Mouse (Mus musculus) urinary bladder, postnatal 25 days (tissue): Measurements from ENCODE around the gene Pde3b.
"Not testable (repeated sequence)": the region's sequence is repeated elsewhere in the genome, so short reads cannot be mapped to it uniquely, and the experiment has no call there.

Source experiments
- DNase-seq: peaks from one replicate; pipeline ENCODE4 v3.0.0; 2022; ENCODE audit warnings: low spot score

Pde3b gene

DNA sequence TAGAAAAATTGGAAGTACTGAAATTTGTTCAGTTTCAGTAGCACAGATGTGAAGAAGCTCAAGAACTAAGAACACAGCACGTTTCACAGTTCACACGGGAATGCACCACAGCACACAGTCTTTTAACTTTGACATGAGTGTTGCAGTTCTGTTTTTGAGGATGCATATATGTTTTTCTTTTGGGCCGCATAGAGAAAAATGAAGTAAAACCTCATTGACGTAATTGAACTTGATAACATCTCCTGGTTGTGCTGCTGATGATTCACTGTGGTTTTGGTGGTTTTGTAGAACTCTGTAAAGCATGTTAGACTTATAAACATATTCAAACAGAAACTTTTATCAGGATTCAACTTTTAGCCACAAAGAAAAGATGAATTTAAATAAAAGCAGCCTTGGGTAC is 64.7 kb downstream of the Pde3b start:
- DNase-seq = no peak

DNA sequence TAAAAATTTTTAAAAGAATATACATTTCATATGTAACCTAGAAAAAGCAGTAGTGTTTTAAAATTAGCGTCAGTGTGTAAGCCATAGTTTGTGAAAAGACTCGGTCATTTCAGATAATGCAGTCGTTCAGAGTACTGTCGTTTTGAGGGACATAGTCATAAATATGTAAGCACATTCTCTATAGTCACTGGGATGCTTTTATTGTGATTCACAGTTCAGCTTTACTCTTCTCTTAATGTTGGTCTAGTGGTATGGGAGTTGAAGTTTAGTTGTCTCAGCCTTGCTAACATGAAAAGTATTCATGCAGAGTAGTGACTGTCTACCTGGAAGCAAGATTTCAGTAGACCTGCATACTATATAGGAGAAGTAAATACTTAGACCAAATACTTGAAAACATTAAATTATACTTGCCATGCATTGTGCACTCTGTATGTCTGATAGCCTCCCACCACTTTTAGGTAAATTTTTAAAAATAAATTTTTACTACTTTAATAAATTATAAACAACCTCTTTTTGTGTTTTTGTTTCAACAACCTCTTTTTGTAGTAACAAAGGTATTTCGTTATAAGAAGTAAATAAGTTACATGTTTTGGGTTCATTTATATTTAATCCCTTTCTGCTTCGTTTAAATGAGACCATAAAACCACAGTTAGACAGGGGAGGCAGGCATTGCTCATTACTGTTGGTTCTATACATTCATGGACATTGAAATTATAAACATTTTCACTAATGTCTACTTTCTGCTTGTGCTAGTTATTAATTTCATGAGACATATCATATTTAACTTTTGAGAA is 65.3 kb downstream of the Pde3b start:
- no peak for DNase-seq

DNA sequence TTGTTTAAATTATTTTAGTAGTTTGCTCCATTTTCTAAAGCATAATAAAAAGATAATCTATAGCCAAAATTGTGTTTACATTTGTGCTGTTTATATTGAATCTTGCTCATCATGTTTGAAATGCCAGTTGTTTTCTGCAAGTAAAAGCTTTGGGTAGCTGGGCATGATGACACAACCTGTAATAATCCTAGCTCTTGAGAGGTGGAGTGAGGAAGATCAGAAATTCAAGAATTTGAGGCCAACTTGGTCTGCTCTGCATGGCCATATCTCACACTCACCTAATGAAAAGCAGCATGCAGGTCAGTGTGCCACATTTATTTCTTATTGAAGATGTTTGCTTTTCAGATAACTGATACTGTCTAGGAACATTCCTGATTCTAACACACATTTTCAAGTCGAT is 65.9 kb downstream of the Pde3b start:
- no peak for DNase-seq

DNA sequence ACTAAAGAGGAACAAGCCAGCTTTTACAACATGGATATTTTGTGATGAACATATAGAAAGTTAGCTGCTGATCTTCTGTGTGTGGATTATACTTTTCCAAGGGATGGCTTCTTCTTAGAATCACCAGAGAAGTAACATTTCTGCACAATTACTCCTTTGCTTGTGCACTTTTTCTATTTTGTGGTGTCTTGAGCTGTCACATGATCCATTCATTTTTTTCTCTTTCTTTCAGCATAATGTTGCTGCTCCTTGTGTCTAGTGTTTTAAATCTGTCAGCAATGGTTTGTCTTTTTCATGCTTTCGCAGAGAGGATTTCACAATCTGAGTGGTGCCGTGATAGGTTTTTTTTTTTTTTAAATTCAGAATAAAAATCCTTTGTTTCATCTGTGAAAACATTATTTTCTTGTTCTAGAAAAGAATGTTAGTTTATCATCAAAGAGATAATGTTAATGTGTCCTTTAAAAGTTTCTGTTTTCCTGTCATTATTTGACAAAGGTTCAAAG is 66.4 kb downstream of the Pde3b start:
- no peak for DNase-seq

DNA sequence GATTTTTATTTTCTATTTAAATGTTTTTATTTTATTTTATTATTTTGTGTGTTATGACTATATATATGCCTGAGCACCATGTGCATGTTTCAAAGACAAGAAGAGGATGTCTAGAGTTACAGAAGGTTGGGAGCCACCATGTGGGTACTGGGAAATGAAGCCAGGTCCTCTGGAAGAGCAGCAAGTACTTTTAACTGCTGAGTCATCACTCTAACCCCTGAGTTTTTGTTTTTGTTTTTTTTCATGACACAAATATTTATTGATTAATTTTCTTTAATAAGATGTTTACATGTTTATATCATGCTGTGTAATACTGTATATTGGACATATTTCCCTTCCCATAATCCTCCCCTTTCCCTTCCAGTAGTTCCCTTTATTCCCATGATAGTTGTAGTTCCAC is 77.5 kb downstream of the Pde3b start:
- DNase-seq = no peak

DNA sequence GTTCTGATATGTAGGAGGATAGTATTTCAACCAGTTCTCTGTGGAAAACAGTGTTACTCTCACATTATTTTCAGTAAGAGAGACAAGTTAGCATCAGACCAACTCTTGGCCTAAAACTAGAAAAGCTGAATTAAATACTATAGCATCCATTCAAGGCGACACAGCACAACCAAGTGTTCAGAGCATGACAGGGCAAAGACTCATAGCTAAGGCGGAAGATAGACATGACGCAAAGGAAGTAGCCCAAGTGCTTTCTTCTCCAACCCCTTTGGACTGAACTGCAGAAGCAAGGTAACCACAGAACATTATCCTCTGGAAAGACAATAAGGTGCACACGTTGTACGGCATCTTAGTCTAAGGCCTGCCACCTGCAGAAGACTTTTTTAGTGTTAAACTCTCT is 79.0 kb downstream of the Pde3b start:
- DNase-seq = no peak

DNA sequence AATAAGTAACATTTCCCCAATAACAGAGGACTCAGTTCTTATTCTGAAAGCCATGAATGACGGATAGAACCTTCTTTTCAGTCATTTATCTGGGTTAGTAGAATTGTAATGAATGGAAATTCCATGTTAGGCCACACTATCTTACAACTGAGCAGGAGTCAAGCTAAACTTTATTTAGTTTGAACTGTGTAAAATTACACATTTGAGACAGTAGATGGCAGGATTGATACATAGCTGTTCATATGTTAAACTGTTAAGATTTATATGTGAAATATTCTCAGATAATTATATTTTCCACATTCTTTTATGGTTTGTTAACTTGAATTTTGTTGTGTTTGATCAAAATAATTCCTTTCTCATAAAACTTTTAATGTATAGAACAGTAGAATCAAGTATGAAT is 84.2 kb downstream of the Pde3b start:
- no peak for DNase-seq

DNA sequence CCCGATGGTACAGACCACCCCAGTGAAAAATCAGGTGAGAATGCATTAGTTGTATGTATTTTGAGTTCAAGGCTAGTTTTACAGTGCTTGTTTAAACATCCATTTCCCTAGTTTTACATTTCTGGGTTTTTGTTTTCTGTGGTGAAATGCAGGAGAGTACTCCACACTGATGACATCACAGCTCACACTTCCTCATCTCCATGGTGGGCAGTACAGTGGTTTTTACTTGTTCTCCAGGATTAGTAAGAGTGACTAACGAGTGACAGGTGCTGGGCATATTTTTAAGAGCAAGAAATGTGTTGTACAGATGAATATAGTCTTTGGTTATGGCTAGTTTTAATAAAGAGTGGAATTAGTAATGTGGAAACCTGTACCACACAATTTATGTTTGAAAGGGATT is 93.8 kb downstream of the Pde3b start:
- no peak for DNase-seq

DNA sequence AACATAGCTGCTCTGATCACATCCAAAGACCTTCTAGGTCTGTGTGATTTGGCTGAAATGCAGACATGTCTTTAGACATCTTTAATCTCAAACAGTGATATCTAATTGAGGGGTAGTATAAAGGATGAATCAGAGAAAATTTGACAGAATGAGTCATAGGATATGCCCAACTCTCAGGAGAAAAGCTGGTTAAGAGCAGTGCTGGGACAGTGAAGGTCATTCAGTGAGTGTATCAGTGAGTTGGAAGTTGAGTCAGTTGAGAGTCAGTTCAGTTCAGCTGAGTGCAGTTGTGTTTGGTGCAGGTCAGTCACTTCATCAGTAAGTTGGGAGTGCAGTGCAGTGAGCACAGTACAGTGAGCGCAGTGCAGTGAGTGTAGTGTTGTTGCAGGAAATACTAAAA is 105.0 kb downstream of the Pde3b start:
- no peak for DNase-seq

DNA sequence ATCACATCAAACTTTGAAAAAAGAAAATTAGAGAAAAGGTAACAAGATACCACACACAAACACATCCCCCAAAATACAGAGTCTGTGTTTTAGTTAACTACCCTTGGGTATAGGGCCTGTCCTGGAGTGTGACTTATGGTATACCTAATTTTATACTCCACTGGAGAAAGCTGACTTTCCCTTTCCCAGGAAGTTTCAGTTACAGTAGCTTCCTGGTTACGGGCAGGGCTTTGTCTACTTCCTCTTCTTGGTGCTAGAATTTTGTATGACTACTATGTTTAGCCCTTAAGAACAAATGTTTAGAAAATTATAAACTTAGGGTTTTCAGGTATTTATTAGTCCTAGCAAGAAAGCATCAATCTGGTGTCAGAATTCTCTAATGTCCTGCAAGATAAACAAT is 111.2 kb downstream of the Pde3b start:
- DNase-seq = no peak

DNA sequence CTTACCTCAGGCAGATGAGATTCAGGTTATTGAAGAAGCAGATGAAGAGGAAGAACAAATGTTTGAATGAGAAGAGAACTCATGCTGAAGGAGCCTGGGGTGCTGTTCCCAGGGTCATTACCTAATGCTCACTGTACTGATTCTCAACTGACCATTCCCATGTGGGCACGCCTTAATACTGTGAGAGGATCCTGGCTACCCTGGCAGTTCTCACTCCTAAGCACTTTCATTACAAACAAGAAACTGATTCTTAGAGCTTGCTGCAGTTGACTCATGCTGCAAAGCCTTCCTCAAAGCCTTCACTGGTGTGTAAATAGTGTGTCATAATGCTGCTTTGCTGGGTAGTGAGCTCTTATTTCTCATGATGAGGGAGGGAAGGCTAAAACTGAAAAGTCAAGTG is 121.1 kb downstream of the Pde3b start:
- no peak for DNase-seq

DNA sequence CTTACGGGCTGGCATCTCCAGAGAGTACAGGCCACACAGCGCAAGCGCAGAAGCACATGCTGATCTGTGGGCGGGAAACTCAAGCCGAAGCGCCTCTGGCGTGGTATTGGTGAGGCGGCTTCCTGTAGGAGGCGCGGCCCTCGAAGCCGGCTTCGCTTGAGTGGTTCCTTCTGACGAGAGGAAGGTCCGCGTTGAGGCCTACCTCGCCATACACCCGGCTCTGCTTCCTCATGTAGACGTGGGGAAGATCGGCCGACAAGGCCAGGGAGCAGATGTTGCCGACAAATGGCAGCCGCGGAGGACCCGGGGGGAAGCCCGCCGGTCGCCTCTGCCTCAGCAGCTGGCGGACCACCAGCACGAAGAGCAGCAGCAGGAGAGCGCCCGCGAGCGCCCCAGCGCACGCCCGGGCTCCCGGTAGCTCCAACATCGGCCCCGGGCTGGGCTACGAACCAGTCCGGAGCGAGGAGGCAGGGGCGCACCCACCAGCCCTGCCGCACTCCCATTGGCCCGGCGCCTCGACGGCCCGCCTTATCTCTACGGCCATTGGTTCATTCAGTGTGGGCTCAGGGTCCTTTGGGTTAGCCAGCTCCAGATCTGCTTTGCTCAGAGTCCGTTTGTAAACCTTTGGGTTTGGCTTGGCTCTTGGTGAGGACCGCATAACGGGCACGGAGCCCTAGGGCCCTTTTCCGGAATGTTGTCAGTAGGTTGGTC is 147.6 kb downstream of the Pde3b start, which contains the start of gene Cyp2r1:
Gene Cyp2r1 (minus strand): TSS at position 442 of the 711 bp plus-strand sequence.
- peak; percentile 80 for DNase-seq

DNA sequence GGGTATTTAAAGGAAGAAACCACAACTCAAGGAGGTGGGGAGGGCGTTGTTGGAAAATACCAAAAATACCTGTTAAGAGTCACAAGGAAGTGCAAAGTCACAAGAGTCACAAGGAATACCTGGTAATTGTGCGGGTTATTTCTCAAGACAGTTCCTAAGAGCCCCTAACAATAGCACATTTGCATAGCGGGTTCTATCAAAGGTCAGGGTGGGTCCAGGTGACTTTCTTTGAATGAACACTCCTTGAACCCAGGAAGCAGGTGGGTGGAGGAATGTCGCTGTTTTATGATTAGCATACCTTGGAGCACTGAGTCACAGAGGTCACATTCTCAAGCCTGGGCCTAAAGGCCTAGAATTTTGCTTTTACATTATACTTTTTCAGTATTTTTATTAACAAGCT is 158.8 kb downstream of the Pde3b start:
- DNase-seq = not testable (repeated sequence)

DNA sequence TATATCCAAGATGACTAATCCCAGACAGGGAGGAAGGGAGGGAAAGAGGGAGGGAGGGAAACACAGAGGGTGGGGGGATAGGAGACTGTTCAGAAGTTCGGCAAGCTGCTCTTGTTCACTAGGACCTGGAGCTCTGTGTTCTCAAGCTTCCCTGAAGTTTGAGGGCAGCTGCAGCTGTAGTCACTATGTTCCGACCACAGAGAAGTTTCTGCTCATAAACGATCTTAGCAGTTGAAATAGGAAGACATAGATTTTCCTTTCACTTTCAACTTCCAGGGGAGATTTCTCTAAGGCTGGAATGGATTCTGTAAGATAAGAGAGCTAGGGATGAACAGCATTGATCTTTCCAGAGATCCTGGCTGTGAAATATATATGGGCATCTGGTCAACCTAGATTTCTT is 161.8 kb downstream of the Pde3b start:
- DNase-seq = no peak

DNA sequence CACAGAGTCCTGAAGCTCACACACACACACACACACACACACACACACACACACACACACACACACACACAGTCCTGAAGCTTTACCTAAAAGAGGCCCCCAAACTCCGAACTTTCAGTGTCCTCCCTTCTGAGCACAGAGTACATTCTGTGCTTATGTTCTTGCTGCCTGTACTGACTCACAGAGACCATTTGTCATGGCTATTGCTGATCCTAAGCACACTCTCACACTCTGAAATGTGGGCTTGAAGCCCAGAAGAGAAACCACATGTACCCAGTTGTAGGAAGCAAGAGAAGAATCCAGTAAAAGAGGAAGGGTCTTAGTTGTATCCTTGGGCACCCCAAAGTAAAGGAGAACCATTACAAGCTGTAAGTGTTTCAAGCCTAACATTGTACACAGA is 162.6 kb downstream of the Pde3b start:
- DNase-seq = no peak

DNA sequence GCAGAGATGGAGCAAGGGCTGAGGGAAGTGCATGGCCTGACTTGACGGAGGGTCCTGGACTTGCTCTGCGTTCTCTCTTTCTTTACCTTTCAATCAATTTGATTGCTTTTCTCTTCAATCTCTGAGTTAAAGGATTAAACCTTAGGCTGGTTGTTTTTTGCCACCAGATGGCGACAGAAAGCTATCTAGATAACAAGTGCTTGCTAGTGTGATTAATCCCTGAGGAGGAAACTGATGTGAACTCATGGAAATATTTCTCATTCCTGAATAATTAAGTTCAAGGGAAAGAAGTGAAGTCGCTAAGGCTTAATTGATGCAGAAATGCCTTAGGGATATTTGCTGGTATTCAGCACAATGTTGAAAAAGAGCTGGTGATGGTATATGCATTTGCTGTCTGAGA is 165.3 kb downstream of the Pde3b start:
- DNase-seq = peak; percentile 56

DNA sequence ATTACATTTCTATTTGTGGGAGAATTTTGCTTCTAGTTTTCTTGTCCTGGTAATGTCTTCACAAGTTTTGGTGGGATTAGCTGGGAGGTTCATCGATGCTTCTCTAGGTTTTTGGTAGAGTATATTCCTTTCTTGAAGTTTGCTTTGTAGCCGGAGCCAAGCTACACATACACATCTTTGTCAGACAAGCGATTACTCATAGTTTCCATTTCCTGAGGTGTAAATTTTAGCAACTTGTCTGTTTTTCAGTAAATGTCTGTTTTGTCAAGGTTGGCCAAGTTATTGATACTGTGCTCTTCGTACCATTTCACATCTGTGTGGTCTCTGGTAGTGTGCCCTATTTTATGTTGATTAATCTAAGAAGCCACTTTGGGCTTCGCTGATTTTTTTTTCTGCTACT is 166.1 kb downstream of the Pde3b start:
- DNase-seq = no peak

DNA sequence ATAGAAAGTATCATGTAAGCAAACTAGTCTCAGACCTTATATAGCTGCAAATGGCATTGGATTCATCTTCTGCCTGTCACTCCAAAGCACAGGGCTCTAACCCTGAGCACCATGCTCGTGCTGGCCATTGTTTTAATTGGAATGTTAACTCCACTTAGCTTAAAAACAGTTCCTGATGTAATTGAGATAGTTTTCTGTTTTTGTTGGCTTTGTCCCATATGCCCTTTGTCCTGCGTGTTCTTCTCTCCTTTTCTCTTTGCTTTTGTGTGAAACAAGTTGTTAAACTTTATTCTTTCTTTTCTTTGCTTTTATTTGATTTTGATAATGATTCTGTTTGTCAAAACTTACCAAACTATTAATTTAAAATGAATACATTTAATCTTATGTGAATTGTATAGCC is 167.4 kb downstream of the Pde3b start:
- no peak for DNase-seq
